Mouse (Mus musculus) testis, adult 2 months (tissue): Measurements from ENCODE around the gene Bcas3.

ENCODE experiments used
- CTCF ChIP-seq: fragments of 200-500 bp; IDR thresholded peaks from 2 replicates; pipeline ENCODE4 v1.5.1; 2012; ENCODE audit warnings: low read depth, mild to moderate bottlenecking, inconsistent platforms, low read length, moderate library complexity; ENCODE audit not compliant: control insufficient read depth, insufficient read depth, insufficient replicate concordance
- POLR2A ChIP-seq: fragments of 200-500 bp; IDR thresholded peaks from 2 replicates; pipeline ENCODE4 v1.6.1; 2012; ENCODE audit warnings: low read depth, mild to moderate bottlenecking, inconsistent platforms, low read length, moderate library complexity; ENCODE audit not compliant: control insufficient read depth

GRCm38 (mm10) chr11:85721986-85722385, 369.0 kb downstream of the Bcas3 start:
- TF ChIP-seq CTCF, result no peak
- TF ChIP-seq POLR2A, result no peak
